Mouse (Mus musculus) cerebellum, adult 2 months (tissue): Measurements from ENCODE around the gene Timp3.

Experiments used
- CTCF ChIP-seq: fragments of 200-500 bp; IDR thresholded peaks from 2 replicates; pipeline ENCODE4 v1.5.1; 2011; ENCODE audit warnings: low read depth, mild to moderate bottlenecking, control low read depth, low read length, moderate library complexity, borderline replicate concordance; ENCODE audit not compliant: insufficient read depth
- POLR2A ChIP-seq: fragments of 200-500 bp; IDR thresholded peaks from 2 replicates; pipeline ENCODE4 v1.6.1; 2011; ENCODE audit warnings: low read length, control low read depth, borderline replicate concordance; ENCODE audit not compliant: insufficient read depth

DNA sequence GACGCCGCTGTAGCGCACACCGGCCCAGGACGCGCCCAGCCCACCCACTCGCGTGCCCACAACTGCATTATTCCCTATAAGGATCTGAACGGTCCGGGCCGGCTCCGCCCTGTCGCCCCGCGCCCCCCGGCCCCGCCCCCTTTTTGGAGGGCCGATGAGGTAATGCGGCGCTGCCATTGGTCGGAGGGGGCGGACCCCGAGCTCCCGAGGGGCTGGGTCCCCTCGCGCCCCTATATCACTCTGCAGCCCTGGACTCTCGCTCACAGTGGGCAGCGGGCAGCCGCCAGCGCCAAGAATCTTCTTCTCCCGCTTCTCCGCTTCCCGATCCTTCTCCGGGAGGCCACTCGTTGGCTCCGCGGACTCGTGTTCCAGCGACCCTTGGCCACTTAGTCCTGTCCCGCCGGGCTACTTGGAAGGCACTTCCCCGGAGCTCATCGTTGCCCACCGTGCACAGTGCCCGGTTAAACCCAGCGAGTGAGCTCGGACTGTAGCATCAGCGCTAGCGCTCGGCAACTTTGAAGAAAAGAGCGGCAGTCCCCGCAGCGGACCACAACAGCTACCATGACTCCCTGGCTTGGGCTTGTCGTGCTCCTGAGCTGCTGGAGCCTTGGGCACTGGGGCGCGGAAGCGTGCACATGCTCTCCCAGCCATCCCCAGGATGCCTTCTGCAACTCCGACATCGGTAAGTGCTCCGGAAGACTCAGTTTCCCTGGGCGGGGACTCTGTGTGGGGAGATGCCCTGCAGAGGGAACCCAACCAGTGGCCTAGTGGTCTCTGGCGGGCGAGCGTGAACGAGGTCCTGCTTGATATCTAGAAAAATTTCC lies at the start of gene Timp3:
- TF ChIP-seq CTCF, result no peak
- peak; percentile 45; the same call in 1 of the 2 replicates for TF ChIP-seq POLR2A
